Mouse (Mus musculus) brain, embryonic 14.5 days (tissue): ENCODE measurements at regions not wholly inside any gene's neighbourhood (a gene's known extent, or its start where the extent isn't known, plus 50 kb on each side); places are given as distances from the start of the nearest gene placed in this dataset.

Experiments used
- DNase-seq: peaks from one replicate; pipeline ENCODE4 v3.0.0-alpha.2; 2011; ENCODE audit warnings: low read depth
- CTCF ChIP-seq: fragments of 200-500 bp; IDR thresholded peaks from 2 replicates; pipeline ENCODE4 v1.5.1; 2012; ENCODE audit warnings: inconsistent platforms, mild to moderate bottlenecking, moderate library complexity, borderline replicate concordance; ENCODE audit not compliant: insufficient read depth, insufficient read length; ENCODE audit errors: extremely low read depth
- POLR2A ChIP-seq: fragments of 200-500 bp; IDR thresholded peaks from 2 replicates; pipeline ENCODE4 v1.6.1; 2012; ENCODE audit warnings: mild to moderate bottlenecking, inconsistent platforms, borderline replicate concordance; ENCODE audit not compliant: poor library complexity, insufficient read depth, insufficient read length, severe bottlenecking; ENCODE audit errors: extremely low read depth

DNA sequence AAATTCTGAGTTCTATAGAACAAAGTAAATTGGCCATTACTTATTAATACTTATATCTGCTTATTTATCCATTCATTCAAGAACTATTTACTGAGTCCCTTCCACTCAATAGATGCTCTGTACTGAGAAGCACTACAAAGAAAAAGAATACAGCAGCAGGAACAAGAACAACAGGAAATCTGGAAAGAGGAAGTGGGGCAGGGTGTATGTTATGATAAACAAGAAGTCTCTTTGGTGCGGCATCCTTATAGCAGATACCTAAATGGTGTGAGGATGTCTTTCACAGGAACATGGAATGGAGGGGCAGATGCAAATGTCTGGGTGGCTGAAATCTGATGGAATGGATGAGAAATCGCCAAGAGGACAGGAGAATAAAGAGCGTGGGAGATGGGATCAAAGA, 208.5 kb upstream of the Zc3h12c start:
- DNase-seq = no peak
- no peak for TF ChIP-seq CTCF

DNA sequence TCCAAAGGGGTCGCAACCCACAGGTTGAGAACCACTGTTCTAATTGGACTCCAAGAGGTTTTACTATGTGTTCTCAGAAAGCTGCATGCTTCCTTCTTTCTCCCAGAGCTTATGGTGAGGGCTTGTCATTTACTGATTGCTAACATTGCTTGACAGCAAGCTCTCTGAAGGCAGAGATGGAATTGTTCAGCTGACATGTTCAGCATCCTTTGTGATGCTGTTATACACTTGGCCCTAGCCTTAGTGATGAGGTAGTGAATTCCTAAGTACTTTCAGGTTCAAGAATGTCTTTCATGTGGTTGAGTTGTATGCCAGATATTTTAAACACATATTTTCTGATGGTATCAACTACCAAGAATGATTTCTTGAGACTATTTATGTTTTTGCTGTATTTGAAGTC, 202.9 kb upstream of the Zc3h12c start:
- TF ChIP-seq CTCF = no peak
- no peak for TF ChIP-seq POLR2A
- DNase-seq = no peak

DNA sequence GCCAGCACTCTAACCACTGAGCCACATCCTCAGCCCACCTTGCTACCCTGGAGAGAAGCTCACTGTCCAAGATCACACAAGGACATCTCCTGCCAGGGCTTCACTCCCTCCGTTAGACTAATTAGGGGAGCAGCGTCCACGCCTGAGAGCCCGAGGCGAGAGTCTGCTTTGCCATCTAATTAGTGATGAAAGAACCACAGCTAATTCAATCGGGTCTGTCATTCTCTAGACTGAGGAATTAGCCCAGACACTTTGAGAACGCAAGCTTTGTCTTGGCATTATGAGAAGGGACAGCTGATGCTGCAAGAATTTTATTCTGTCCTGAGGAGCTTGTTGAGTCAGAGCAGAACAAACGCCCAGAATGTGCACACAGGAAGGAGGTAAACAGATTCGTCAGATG, 200.5 kb upstream of the Zc3h12c start:
- DNase-seq = peak; percentile 89
- no peak for TF ChIP-seq CTCF
- no peak for TF ChIP-seq POLR2A

DNA sequence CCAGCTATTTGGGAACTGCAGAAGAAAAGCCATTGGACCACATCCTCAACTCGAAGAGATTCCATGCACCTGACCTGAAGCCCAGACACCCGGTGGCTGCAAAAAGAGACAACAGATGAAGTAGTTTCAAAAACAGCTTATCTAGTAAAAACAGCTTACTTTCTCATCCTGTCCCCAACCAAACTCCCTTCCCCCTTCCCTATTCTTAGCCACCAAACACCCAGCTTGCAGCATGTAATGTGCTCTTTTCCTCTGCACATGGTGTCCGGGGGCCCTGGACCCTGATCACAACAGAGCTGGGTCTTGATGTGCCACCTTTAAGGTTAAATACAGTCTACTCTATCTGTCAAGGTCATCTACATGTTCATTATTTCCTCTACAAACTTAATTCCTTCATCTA, 199.7 kb upstream of the Zc3h12c start:
- no peak for DNase-seq
- TF ChIP-seq CTCF = no peak
- TF ChIP-seq POLR2A = no peak

DNA sequence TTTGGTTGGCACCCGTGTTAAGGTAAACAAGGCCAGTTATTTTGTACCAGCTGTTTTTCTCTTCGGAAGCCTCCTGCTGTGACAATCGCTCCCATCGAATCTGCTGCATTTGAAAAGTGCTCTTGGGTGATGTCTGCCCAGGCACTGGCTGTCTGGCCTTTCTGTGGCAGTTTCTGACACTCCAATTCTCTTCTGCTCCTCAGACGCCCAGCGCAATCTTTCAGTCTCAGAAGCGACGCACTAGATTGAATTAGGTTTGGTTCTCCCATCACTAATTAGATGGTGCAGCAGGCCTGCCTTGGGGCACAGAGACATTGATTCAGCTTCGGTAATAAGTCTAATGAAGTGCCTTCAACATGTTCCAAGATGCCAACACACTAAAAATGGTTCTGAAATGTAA, 197.7 kb upstream of the Zc3h12c start:
- peak; percentile 55 for DNase-seq
- TF ChIP-seq POLR2A = no peak

DNA sequence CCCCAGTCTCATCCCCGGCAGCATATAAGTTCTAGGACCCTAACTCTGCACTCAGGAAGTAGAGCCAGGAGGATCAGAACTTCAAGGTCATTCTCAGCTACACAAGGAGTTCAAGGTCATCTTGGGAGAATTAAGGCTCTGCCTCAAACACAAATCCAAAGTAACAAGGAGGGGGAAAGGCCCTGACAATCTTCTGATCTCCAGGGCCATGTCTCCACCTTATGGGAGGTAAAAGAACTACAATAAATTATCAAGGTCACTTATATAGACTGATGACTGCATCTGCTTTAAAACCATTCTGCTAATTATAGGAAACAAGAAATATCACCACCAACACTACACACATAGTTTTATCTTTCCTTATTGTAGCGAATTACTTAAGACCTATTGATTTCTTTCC, 193.2 kb upstream of the Zc3h12c start:
- no peak for DNase-seq
- TF ChIP-seq CTCF (no peak), POLR2A (no peak)

DNA sequence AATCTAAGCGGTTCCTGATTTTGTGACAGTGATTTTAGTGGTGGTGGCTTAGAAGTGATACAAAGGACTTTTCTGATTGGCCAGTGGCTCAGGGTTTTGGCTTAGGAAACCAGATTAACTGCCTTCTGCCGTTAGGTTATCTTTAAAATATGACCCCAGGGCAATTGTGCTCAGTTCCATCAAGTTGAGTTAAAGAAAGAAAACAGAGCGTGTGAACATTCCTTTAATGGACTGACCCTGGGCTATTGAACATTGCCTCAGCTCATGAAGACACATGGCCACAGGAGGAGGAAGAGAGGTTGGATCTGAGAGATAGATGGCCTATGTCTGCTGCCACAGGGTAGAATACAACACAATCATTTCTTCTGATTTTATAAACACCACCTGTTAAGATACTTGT, 191.0 kb upstream of the Zc3h12c start:
- no peak for DNase-seq
- TF ChIP-seq CTCF = no peak
- TF ChIP-seq POLR2A = no peak

DNA sequence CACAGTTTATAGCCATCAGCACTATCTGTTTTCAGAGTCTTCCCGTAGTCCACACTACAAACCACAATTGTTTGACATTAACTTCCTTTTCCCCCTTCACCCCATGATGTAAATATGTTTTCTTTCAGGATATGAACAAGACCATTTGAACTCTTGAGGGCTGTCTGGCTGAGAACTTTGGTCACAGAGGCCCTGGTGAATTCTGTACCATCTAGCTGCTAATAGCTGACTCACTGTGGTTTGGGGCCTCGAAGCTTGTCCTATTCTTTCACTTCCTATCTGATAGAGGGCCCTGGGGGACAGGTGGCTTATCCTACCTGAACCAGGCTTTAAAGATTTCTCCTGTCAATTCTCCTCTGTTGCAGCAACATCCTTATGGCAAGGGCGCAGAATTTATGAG, 188.2 kb upstream of the Zc3h12c start:
- DNase-seq = no peak
- TF ChIP-seq CTCF (no peak), POLR2A (no peak)

DNA sequence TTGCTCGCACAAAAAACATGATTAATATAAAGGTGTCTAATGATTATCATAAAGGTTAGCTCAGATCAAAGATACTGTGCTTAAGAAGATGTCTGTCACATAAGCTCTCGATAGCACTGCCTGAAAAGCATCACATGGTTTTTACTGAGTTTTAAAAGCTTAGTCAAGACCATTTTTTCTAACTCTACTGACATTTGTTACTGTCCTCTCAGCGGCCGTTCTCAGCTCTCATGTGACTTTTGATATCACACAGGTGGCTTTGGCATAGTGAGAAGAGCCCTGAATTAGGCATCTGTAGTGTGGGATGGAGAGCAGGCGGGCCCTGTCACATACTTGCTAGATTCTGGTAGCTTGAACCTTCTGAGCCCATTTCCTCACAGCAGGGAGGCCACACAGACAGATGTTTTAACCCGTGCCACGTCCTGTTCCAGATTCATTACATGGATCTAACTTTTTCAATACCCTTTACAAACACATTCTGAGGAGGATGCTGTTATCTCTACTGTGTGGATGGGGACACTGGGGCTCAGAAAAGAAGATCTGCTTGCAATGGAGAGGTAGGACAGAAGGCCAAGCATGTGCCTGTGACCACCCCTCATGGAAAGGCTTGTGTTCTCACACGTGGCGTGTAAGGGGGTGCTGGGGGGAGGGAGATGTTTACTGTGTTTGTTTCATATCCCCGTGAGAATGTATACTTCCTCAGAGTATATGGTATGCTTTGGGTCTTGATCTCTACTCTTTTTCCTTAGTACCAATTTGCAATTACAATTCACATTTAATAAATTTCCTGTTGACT, 187.0 kb upstream of the Zc3h12c start:
- TF ChIP-seq POLR2A = no peak
- no peak for TF ChIP-seq CTCF
- no peak for DNase-seq

DNA sequence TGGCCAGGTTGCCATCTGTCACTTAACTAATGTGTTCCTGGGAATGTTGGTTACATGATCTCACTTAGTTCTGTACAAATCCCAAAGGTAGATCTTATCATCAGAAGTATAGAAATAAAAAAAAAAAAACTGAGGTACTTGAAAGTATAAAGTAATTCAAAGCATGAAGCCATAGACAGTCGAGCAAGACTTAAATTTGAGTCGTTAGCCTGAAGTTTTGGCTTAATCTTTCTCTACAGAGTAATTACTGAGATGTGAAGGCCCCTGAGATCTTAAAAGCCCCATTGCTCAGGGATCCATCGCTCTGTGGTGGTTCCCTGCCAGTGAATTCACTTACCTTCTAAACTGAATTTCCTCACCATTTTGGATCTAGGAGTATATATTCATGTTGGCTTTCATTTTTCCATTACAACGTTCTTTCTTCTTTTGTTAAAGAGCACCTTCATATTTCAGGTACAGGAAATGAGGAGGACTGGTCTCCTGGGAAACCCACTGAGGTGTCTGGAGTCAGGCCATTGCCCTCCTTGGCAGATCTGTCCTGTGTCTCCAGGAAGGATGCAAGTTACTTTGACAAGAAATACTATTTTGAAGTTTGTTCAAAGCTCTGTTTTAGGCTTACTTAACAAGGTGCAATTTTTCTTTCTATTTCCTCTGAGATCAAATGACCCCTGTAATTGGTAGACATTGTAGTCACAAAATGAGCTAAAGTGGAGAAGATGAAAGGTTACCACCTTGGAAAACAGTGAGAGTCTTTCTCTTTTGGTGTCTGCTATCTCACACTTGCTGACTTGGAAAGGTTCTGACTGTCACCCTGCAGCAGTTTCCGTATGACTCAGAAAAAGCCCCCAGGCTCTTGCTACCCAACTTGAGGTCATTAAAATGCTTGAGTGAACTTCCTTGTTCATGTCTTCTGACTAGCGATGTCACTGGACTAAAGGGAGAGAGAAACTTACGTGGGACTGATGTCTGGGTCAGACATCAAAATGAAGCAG, 180.5 kb upstream of the Zc3h12c start:
- no peak for DNase-seq
- no peak for TF ChIP-seq CTCF
- no peak for TF ChIP-seq POLR2A

DNA sequence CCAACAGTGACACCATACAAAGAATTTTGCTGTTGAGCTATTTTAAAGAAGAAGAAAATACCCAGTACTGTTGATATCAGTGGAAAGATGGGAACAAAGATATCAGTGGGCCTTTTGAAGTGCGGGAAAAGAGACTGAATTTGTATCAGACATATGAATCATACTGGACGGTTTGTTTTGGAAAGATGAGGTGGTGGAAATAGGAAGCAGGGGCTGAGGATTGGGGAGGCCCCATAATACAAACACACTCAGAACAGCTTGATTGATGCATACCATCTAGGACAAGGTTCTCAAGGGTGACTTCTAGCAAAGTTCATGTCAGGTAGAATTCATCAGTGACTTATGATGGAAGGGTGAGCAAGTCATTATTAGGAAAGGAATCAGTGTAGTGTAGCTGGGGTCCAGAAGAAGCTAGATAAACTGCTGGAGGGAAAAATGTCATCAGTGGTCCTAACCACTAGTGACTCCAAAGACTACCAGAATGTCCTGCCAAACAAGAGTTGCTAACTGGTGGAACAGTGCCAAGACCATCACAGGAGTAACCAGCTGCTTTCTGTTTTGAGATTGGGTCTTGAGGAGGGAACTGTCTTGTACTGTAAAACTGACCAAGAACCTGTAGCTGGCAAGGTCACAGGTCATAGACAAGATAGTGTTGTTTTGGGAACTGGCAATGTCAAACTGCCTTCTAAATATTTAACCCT, 176.0 kb upstream of the Zc3h12c start:
- DNase-seq = no peak
- TF ChIP-seq POLR2A = no peak
- TF ChIP-seq CTCF = no peak
